Mouse (Mus musculus) cerebellum, postnatal 25 days (tissue): ENCODE data around the gene Pknox2.

ENCODE experiments used
- DNase-seq, 2 experiments: peaks; one replicate each; pipeline ENCODE4 v3.0.0; 2021; ENCODE audit warnings: mixed read lengths in 2 of 2

The Pknox2 gene

GRCm38 (mm10) chr9:36933813-36934493 is 213.3 kb downstream of the Pknox2 start:
- peak; percentile 71 to 80 for DNase-seq

- DNase-seq: no peak
Observed at GRCm38 (mm10) chr9:36932950-36933812, 214.0 kb downstream of the Pknox2 start.

GRCm38 (mm10) chr9:36931657-36932056 is 215.6 kb downstream of the Pknox2 start:
- no peak for DNase-seq

- no peak for DNase-seq
Observed at GRCm38 (mm10) chr9:36923753-36924152, 223.5 kb downstream of the Pknox2 start.

- DNase-seq: no peak
Observed at GRCm38 (mm10) chr9:36921718-36922415, 225.3 kb downstream of the Pknox2 start.

DNA sequence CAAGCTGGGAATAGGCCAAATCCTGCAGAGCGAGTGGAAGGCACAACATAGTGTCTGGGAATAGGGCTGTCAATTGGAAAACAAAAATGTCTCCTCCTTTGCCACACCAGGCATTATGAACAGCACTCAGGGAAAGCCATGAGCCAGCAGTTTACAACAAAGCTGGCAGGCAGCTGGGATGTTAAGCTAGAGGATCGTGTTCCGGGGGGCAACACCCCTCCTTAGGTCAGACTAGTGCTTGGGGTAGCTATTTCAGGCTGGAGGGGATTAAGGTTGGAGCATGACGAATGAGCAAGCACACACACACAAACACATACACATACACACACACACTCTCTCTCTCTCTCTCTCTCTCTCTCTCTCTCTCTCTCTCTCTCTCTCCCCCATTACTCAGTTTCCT is 227.7 kb downstream of the Pknox2 start:
- DNase-seq: no peak

GRCm38 (mm10) chr9:36918582-36918981 is 228.6 kb downstream of the Pknox2 start:
- DNase-seq: peak in 1 of 2 experiments; percentile 21

DNA sequence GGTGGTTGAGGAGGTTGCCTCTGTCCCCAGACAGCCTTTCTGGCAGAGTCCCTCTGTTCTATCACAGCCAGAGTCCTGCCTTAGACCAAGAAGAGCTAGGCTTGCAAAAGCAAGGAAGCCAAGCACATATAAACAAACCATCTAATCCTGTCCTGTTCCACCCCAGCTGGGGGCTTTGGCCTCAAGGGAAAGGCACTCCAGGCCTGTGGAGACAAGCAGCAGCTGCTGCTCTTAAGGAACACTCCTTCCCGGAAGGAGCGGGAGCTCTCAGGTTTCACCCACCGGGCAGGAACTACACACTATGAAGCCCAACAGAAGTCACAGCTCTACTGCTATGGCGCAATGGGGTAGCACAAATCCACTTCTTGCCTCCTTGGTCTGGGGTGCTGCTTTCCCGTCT is 230.3 kb downstream of the Pknox2 start:
- DNase-seq: peak in 1 of 2 experiments; percentile 27

DNA sequence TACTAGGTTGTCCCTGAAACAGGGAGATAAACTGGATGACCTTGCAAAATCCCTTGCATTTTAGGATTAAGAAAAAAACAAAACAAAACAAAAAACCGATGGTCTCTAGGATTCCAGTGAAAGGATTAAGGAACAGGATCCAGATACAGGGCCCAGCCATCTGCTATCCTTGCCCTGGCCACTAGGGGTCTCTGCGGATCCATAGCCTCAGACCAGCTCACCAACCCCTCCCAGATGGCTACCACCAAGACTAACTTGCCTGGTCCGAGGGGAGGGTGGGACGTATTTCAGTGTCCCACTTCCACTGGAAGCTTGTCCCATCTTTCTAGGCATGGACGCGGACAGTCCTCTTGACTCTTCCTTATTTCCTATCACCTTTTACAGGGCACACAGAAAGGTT is 230.8 kb downstream of the Pknox2 start:
- DNase-seq: peak; percentile 89 to 92

DNA sequence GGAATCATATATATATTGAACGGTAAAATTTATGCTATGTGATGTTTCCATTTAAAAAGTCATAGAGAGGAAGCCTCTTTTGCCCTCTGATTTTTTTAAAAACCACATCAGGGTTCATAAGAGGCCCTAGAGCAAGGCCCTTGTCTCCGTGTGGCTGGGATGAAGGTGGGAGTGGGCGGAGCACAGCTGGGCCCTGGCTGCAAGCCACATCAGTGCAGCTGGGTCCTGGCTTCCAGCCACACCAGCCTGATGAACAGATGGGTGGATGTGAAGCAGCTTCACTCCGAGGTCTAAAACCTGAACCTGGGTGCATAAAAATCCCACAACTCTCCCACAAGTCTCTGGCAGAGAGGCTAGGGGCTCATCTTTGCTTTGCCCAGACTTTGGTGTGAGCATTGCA is 241.8 kb downstream of the Pknox2 start:
- DNase-seq: no peak

GRCm38 (mm10) chr9:36900464-36900863 is 246.7 kb downstream of the Pknox2 start:
- DNase-seq: no peak

GRCm38 (mm10) chr9:36898560-36898959 is 248.6 kb downstream of the Pknox2 start:
- DNase-seq: no peak

- peak; percentile 80 to 90 for DNase-seq
Observed at GRCm38 (mm10) chr9:36895009-36895693, 252.1 kb downstream of the Pknox2 start.

DNA sequence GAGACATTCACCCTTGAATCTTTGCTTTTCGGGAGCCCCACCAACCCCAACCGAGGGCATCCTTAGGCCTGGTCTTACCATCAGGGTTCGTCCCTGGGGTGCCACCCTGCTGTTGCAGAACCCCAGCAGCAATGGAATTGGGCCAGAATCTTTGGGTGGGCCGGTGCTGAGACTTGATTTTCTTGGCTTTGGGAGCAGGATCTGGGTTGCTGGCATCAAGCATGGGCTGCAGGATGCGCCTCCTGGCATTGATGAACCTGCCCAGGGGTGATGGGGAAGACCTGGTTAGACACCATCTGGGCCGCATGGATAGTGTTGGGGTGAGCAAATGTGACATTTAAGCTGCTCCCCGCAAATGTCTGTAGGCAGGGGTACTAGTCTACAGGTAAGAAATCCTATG is 253.0 kb downstream of the Pknox2 start:
- DNase-seq: peak; percentile 41 to 46

DNA sequence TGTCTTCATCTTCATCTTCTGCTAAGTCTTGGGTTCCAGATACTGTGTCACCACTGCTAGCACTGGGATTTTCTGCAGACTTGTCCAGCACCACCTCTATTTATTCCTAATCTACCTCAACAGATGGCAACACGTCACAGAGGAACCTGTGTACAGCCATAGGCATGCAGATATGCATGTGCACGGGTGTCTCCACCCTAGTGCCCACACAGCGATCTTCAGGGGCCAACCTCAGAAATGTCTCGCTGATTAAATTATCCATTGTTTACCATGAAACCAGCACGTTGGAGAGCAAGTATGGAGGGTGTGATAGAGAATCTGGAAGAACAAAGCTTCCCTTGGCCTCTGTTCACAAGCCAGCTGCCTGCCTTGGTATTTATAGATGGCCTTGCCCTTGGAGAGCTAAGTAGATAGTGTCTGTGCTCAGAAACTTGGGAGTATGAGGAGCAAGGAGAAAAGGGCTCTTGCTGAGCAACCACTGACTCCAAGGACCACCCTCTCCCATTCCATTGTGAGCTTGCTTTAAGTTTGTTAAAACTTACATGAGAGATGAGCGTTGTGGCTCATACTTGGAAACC is 253.7 kb downstream of the Pknox2 start:
- DNase-seq: no peak

- DNase-seq: peak; percentile 62 to 78
Observed at GRCm38 (mm10) chr9:36890552-36890951, 256.7 kb downstream of the Pknox2 start.

GRCm38 (mm10) chr9:36885237-36885636 is 262.0 kb downstream of the Pknox2 start:
- peak; percentile 54 to 75 for DNase-seq

- DNase-seq: no peak
Observed at GRCm38 (mm10) chr9:36883569-36883968, 263.6 kb downstream of the Pknox2 start.

DNA sequence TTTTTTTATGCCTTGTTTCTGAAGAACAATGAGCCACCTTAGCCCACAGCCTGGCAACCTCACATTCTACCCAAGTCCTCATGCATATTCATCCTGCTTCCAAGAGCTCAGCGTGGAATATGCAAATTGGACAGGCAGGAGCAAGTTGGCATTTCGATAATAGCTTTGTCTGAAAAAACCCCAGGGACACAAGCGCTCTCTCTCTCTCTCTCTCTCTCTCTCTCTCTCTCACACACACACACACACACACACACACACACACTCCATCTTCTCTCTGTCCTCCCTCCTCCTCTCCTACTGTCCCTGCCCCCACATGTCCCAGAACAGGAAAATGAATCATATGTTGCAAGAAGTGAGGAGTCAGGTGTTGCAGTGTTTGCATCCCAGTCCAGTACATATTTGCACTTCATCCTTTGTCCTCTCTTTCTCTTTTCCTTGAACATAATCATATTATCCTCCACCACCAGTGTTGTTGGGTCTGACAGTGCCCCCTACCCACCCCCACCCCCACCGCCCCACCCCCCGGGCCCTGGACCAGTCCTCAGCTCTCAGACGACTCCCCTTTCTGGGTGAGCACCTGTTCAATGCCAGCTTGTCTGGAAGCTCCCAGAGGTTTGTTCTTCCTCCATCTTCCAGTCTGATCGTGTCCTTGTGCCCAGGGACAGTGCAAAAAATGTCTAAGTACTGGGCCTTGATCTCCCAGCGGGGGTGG is 265.0 kb downstream of the Pknox2 start:
- DNase-seq: peak in 1 of 2 experiments; percentile 46

DNA sequence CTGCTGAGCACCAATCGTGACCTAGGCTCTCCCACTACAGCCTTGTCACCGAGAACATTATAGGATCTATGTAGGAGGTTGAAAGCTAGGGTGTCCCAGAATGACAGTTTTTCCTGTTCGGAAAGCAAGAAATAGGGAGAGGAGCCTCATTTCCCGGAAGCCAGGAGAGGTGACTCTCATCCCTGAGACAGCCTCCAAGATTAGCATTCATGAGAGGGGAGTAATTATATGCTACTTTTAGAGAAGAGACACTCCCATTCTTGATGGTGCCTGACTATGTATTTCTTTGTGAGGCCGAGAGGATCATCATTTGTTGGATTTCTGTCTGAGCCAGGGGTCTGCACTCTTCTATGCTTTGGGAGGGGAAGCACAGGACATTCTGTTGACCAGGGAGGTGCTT is 265.6 kb downstream of the Pknox2 start:
- no peak for DNase-seq

DNA sequence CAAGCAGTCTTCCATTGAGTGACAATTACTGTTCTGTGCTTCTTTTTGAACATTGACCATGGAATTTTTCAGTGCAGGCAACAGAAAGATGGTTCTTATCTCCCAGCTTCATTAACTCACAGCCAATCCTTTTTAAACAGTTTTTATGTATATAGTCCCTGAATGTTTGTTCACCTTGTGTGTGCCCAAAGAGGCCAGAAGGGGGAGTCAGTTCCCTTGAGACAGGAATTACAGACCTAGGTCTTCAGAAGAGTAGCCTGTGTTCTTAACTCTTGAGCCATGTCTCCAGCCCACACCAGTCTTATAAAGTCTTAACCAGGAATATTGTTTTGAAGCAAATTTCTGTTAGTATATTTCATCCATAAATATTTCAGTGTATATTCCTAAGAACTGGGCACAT is 270.4 kb downstream of the Pknox2 start:
- DNase-seq: no peak

DNA sequence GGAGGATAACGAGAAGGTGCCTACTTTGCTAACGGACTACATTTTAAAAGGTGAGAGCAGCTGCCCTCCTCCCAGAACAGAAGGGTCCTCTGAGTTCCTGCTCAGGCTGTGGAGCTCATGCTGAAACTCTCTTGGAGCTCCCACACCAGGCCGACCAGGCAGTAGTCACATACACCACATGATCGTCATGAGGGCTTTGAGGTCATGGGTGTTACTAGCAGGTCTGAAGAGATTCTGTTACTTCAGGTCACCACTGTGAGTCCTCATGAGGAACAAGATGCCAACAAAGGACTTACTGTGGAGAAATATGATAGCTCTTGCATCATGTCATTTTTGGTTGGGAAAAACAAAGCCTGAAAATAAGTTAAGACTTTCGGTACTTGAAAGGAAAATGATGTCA is 270.9 kb downstream of the Pknox2 start:
- no peak for DNase-seq
